Mouse (Mus musculus): ENCODE results near the gene Rtn4rl1. TPM values are rescaled to one million over a fixed set of nuclear protein-coding genes. Genes with fewer than 3 reads are reported as not detected.
"Not testable (repeated sequence)": the region's sequence is repeated elsewhere in the genome, so short reads cannot be mapped to it uniquely, and the experiment has no call there.

The Rtn4rl1 gene
- polyA plus RNA-seq, 1 experiment from 2014 or later, result 9.7 TPM

GRCm38 (mm10) chr11:75270276-75270984 lies 76.8 kb downstream of the Rtn4rl1 start:
- Histone ChIP-seq H3K27ac (peak overlapping the region; percentile 30; the same call in 1 of the 2 replicates), H3K4me3 (no peak overlapping the region), H3K9me3 (no peaks in the 10 kb centered on the region), H3K36me3 (peaks cover 9% of the 10 kb centered on the region; the same call in 1 of the 2 replicates), H3K4me1 (peaks cover 73% of the 10 kb centered on the region), H3K27me3 (ENCODE audit: insufficient read depth, poor library complexity, severe bottlenecking) (no peaks in the 10 kb centered on the region)
- DNase-seq (ENCODE audit: low spot score), result no peak
- WGBS, result 47% methylated on average over 8 of the region's 8 CpGs

DNA sequence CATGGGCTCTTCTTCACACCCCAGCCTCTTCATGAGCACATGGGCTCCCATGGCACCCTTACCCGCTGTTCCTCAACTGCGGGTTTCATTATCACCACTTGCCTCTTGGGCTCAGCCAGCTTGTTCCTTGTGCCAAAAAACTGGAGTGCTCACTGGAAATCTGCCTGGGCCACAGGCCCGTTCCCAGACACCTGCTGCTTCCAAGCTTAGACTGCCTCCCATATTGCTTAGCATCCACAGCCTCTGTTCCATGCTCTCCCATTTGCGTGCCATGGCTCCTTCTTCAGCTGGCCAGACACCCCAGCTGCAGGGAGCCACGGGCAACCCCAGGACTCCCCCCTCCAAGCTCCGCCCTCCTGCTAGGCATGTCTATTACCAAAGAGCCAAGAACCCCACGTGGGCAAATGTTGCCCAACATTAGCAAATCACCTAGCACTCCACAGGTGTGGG lies 77.4 kb downstream of the Rtn4rl1 start:
- Histone ChIP-seq H3K27ac (peak overlapping the region; percentile 30), H3K4me3 (no peak overlapping the region), H3K9me3 (no peaks in the 10 kb centered on the region), H3K36me3 (peaks cover 5% of the 10 kb centered on the region; the same call in 1 of the 2 replicates), H3K27me3 (ENCODE audit: insufficient read depth, poor library complexity, severe bottlenecking) (no peaks in the 10 kb centered on the region), H3K4me1 (peaks cover 73% of the 10 kb centered on the region)
- 59% methylated on average over 7 of the region's 7 CpGs for WGBS
- no peak for DNase-seq (ENCODE audit: low spot score)

GRCm38 (mm10) chr11:75273466-75273865 lies 79.9 kb downstream of the Rtn4rl1 start:
- DNase-seq (ENCODE audit: low spot score), result no peak
- no peak overlapping the region for H3K4me3 ChIP-seq
- peak overlapping the region; percentile 82 for H3K27ac ChIP-seq
- no peaks in the 10 kb centered on the region for H3K27me3 ChIP-seq (ENCODE audit: insufficient read depth, poor library complexity, severe bottlenecking)
- no peaks in the 10 kb centered on the region for H3K9me3 ChIP-seq
- WGBS, result 21% methylated on average over 8 of the region's 8 CpGs
- H3K4me1 ChIP-seq, result peaks cover 64% of the 10 kb centered on the region
- H3K36me3 ChIP-seq, result no peaks in the 10 kb centered on the region

DNA sequence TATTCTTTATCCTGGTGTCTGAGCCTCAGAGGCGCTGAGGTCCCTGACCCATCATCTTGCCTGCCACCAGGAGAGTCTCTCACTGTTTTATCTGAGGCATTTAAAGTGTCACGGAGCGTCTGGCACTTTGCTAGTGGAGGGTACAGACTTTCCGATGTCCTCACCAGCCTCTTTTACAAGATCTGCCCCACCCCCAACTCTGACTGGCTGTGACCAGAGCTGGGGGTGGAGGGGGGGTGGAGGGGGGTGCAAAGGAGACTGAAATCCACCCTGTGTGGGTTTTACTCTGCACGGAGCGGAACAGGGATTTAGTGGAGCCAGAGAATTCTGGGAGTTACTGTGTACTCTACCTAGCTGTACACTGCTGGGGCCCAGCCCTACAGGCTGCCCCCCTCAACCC lies 81.5 kb downstream of the Rtn4rl1 start:
- H3K4me1 ChIP-seq, result peaks cover 72% of the 10 kb centered on the region
- 0 out of 2 replicates have a peak, but pooled peaks cover under 1% of the 10 kb centered on the region for H3K27me3 ChIP-seq (ENCODE audit: insufficient read depth, poor library complexity, severe bottlenecking)
- H3K4me3 ChIP-seq, result peak overlapping the region; percentile 12; the same call in 1 of the 2 replicates
- DNase-seq (ENCODE audit: low spot score), result peak; percentile 85
- H3K36me3 ChIP-seq, result no peaks in the 10 kb centered on the region
- H3K27ac ChIP-seq, result peak overlapping the region; percentile 83
- no peaks in the 10 kb centered on the region for H3K9me3 ChIP-seq
- WGBS, result 11% methylated on average over 6 of the region's 6 CpGs

DNA sequence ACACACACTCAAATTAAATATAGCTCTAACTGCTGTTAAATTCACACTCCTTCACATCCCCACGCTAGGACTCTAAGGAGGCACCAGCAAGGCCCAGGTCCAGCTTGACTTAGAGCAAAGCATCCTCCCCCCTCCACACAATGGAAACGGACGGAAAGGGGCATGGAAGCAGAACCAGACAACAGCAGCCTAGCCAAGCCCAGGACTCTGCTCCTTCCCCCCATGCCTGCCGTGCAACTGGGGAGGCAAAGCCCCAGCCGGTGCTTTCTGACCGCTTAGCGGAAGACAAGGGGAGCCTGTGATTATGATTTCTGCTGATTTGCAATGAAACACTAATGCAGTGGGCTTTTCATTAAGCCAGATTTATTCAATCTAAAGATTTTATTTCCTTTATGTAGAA lies 84.5 kb downstream of the Rtn4rl1 start:
- Histone ChIP-seq H3K4me3 (no peak overlapping the region), H3K27ac (peak overlapping the region; percentile 69), H3K9me3 (no peaks in the 10 kb centered on the region), H3K36me3 (no peaks in the 10 kb centered on the region), H3K4me1 (peaks cover 83% of the 10 kb centered on the region), H3K27me3 (ENCODE audit: insufficient read depth, poor library complexity, severe bottlenecking) (peaks cover 31% of the 10 kb centered on the region)
- DNase-seq (ENCODE audit: low spot score), result no peak
- 56% methylated on average over 7 of the region's 7 CpGs for WGBS

- H3K4me1 ChIP-seq, result peaks cover 76% of the 10 kb centered on the region
- H3K36me3 ChIP-seq, result no peaks in the 10 kb centered on the region
- H3K27ac ChIP-seq, result peak overlapping the region; percentile 87
- peaks cover 34% of the 10 kb centered on the region for H3K27me3 ChIP-seq (ENCODE audit: insufficient read depth, poor library complexity, severe bottlenecking)
- WGBS, result 17% methylated on average over 4 of the region's 4 CpGs
- H3K9me3 ChIP-seq, result no peaks in the 10 kb centered on the region
- H3K4me3 ChIP-seq, result peak overlapping the region; percentile 51
- no peak for DNase-seq (ENCODE audit: low spot score)
Measured at GRCm38 (mm10) chr11:75279013-75279341, 85.4 kb downstream of the Rtn4rl1 start.

DNA sequence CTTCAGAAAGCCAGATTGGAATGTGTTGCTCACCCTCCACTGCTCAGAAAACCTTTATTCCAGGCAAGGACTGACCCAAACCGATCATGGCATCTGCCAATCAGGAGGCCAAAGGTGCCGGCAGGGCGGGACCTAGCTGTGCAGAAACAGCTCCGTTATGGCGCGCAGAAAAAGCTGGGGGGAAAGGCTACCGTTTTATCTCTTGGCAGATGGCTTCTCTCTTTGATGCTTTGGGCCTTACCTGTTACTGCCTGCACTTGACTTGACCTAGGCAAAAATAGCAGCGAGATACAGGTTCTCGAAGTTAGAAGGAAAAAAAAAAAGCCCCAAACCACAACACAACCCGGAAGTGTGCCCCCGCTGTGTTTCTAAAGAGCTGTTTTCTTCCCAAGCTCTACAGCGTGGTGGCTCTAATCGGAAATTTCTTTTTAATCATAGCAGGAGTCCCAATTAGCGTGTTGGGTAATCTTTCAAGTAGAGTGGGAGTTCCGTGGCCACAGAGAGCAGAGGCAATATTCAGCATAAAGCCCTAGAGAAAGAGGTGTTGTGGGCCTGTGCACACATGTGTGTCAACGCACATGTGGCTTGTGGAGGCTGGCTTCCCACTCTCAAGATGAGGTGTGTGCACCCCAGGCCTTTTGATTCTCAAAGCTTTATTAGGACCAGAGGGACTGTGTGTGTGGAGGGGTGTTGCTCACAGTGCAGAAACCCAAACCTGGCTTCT lies 85.9 kb downstream of the Rtn4rl1 start:
- Histone ChIP-seq H3K4me3 (peak overlapping the region; percentile 51), H3K36me3 (no peaks in the 10 kb centered on the region), H3K27me3 (ENCODE audit: insufficient read depth, poor library complexity, severe bottlenecking) (peaks cover 34% of the 10 kb centered on the region), H3K27ac (peak overlapping the region; percentile 87), H3K9me3 (no peaks in the 10 kb centered on the region), H3K4me1 (peaks cover 72% of the 10 kb centered on the region)
- DNase-seq (ENCODE audit: low spot score), result peak; percentile 84
- WGBS, result 7% methylated on average over 16 of the region's 16 CpGs

GRCm38 (mm10) chr11:75280066-75280410 lies 86.5 kb downstream of the Rtn4rl1 start:
- no peak overlapping the region for H3K4me3 ChIP-seq
- H3K27ac ChIP-seq, result peak overlapping the region; percentile 87
- peaks cover 67% of the 10 kb centered on the region for H3K4me1 ChIP-seq
- H3K9me3 ChIP-seq, result no peaks in the 10 kb centered on the region
- WGBS, result 43% methylated on average over 5 of the region's 5 CpGs
- no peaks in the 10 kb centered on the region for H3K36me3 ChIP-seq
- peaks cover 34% of the 10 kb centered on the region for H3K27me3 ChIP-seq (ENCODE audit: insufficient read depth, poor library complexity, severe bottlenecking)
- no peak for DNase-seq (ENCODE audit: low spot score)

DNA sequence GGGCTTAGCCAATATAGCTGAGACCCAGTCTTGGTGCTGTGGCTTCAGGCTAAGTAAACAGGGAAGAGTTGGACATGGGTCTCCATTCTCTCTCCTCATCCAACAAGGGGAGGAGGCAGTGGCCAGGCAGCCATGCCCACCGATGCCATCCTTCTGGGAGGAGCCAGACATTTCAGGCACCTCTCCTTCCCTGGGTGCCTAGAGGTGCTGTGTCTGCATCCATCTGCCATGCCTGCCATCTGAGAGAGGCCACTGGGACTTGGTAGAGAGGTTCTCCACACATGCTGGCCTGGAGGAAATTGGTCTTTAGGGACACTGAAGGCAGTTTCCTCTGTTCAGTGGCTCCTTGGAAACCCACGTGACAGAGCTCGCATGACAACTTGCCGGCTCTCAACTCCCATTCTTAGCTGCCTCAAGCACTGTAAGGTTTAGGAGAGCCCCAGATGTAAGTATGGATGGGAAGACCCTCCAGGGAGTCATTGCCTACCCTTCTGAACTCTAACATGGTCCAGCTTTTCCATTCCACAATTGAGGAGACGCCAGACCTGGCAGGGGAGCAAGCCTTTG lies 86.9 kb downstream of the Rtn4rl1 start:
- H3K4me1 ChIP-seq, result peaks cover 62% of the 10 kb centered on the region
- H3K9me3 ChIP-seq, result no peaks in the 10 kb centered on the region
- H3K27me3 ChIP-seq (ENCODE audit: insufficient read depth, poor library complexity, severe bottlenecking), result peaks cover 34% of the 10 kb centered on the region
- 61% methylated on average over 5 of the region's 5 CpGs for WGBS
- no peaks in the 10 kb centered on the region for H3K36me3 ChIP-seq
- DNase-seq (ENCODE audit: low spot score), result no peak
- peak overlapping the region; percentile 87 for H3K27ac ChIP-seq
- no peak overlapping the region for H3K4me3 ChIP-seq

DNA sequence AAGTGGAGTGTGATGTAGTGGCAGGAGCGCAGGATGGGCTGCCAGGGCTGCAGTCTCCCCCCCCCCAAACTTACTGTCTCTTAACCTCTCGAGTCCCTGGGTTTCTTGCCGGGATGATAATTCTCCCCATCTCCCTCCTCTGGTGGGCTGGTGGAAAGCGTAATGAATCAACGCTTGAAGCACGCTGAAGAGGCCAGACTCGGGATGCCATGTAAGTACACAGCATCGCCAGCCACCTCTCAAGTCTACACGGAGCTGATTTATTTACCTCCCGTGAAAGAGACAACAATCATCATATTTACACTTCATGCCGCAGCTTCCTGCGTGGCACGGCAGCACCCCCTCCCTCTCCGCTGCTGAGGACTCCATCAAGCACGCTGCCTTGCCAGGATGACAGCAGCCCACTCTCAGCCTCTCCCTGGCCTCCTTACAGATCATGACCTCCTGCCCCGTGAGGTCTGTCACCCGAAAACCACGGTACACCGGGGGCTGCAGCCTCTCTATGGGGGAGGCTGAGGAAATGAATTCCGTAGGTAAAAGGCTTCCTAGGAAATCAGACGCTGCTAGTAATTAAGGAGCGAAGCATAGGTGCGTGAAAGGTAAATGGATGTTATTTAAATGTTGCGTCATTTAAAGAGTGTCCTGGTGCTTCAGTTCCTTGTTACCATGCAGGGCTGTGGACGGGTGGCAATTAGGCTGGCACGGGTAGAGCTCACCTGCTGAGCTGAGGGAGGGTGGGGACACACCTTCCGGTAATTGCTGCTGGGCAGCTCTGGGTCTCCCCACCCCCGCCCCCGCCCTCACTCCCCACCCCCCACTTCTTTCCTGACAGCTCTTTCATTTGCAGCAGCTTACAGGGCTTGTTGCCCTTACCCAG lies 88.0 kb downstream of the Rtn4rl1 start:
- no peaks in the 10 kb centered on the region for H3K36me3 ChIP-seq
- peak overlapping the region; percentile 62 for H3K27ac ChIP-seq
- H3K9me3 ChIP-seq, result no peaks in the 10 kb centered on the region
- 10% methylated on average over 29 of the region's 29 CpGs for WGBS
- H3K4me1 ChIP-seq, result peaks cover 60% of the 10 kb centered on the region
- H3K4me3 ChIP-seq, result peak overlapping the region; percentile 39
- no peak for DNase-seq (ENCODE audit: low spot score)
- peaks cover 34% of the 10 kb centered on the region for H3K27me3 ChIP-seq (ENCODE audit: insufficient read depth, poor library complexity, severe bottlenecking)

DNA sequence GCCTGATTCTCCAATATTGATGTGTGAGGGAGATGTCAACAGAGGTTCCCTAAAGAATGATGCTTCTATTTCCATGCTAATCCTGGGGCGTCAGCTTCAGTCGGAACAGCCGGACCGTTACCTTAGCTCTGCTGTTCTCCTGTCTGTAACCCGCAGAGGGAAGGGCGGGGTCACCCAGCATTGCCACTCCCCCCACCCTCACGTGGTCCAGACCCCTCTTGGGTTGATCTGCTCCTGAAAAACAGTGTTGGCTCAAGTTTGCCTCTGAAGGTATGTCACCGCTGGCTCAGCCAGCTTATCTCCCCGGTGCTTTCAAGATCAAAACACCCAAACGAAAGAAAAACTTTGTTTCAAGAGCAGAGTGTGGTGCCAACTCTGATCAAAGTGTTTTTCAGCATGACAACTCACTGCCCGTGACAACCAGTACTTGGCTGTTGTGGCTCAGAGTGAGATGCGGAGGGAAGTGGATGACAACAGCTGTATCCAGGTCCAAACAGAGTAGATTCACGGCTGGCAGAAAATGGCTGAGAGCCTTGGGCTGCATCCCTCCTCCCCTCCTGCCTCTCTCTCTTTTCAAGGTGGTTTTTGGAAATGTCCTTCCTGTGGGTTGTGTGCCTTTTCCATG lies 89.0 kb downstream of the Rtn4rl1 start:
- WGBS, result 6% methylated on average over 13 of the region's 13 CpGs
- Histone ChIP-seq H3K27ac (peak overlapping the region; percentile 62; the same call in 1 of the 2 replicates), H3K4me3 (peak overlapping the region; percentile 39), H3K4me1 (peaks cover 64% of the 10 kb centered on the region), H3K27me3 (ENCODE audit: insufficient read depth, poor library complexity, severe bottlenecking) (peaks cover 34% of the 10 kb centered on the region), H3K9me3 (no peaks in the 10 kb centered on the region), H3K36me3 (no peaks in the 10 kb centered on the region)
- DNase-seq (ENCODE audit: low spot score), result no peak

DNA sequence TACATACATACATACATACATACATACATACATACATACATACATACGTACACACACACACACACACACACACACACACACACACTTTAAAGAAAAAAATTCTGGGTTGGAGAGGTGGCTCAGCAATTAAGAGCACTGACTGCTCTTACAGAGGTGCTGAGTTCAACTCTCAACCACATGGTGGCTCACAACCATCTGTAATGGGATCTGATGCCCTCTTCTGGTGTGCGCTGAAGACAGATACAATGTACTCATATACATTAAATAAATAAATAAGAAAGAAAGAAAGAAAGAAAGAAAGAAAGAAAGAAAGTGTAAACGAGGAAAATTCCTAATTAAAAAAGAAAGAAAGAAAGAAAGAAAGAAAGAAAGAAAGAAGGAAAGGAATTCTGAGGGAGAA lies 90.2 kb downstream of the Rtn4rl1 start:
- H3K36me3 ChIP-seq; H3K9me3 ChIP-seq; DNase-seq (ENCODE audit: low spot score); H3K27ac ChIP-seq; H3K4me3 ChIP-seq: not testable (repeated sequence)
- Histone ChIP-seq H3K4me1 (peaks cover 67% of the 10 kb centered on the region), H3K27me3 (ENCODE audit: insufficient read depth, poor library complexity, severe bottlenecking) (peaks cover 34% of the 10 kb centered on the region)
- 64% methylated on average over 3 of the region's 3 CpGs for WGBS
